Mouse (Mus musculus) left cerebral cortex, adult 2 months (tissue): ENCODE measurements around the gene Luc7l. TPM values are rescaled to one million over a fixed set of nuclear protein-coding genes. Genes with fewer than 3 reads are reported as not detected.
A peak's percentile ranks its signal among the peaks of the same experiment; 100 is the strongest.

ENCODE experiments used
- DNase-seq, 2 experiments: peaks; one replicate each; pipeline ENCODE4 v3.0.0; 2021 to 2022; ENCODE audit warnings: low spot score in 2 of 2, mixed read lengths in 1 of 2; ENCODE audit errors: extremely low spot score in 1 of 2
- H3K27ac ChIP-seq: fragments of 200-600 bp; 2 replicates; pipeline ENCODE4 v1.8.1; 2022
- H3K4me3 ChIP-seq: fragments of 200-600 bp; 2 replicates; pipeline ENCODE4 v1.8.1; 2022
- CTCF ChIP-seq: fragments of 200-600 bp; IDR thresholded peaks from 2 replicates; pipeline ENCODE4 v1.8.1; 2022; ENCODE audit warnings: antibody characterized with exemption, mild to moderate bottlenecking, moderate library complexity
- intact Hi-C: fragments of 180-260 bp; cut with DNase I; formaldehyde crosslinking; loops from one replicate; pipeline ENCODE4 v1.15.1; 2025
- long read RNA-seq, 2 experiments: library from polyadenylated mRNA; stranded (forward); transcript quantifications; one replicate each; pipeline ENCODE4 v2.0.0; 2021; ENCODE audit warnings: borderline mapping rate in 2 of 2
- total RNA-seq, 2 experiments: library from RNA; stranded (reverse); gene quantifications; 2 replicates each; pipeline ENCODE4 v1.2.3; 2021

The Luc7l gene
- total RNA-seq: 10 to 100 TPM; 80.4 to 82.2 TPM
- long read RNA-seq, experiment 1, full-length matches to known transcripts: 59 of 85 reads
- long read RNA-seq, experiment 1, partial matches to known transcripts: 17 of 85 reads
- long read RNA-seq, experiment 1, other reads (novel, unspliced or antisense): 9 of 85 reads
- long read RNA-seq, experiment 2, full-length matches to known transcripts: 49 of 83 reads
- long read RNA-seq, experiment 2, partial matches to known transcripts: 23 of 83 reads
- long read RNA-seq, experiment 2, other reads (novel, unspliced or antisense): 11 of 83 reads

- H3K4me3 ChIP-seq: peak within 1 kb of the TSS; percentile 92
- no peak; the same call in 1 of the 2 replicates for TF ChIP-seq CTCF
- DNase-seq: peak; percentile 93 to 95
- peak within 1 kb of the TSS; percentile 96 for H3K27ac ChIP-seq
- intact Hi-C loops: no loop called here
Observed at GRCm38 (mm10) chr17:26252539-26253251, at the start of gene Luc7l. TSS of gene Luc7l (plus strand) at chr17:26252896.

- H3K4me3 ChIP-seq: peak overlapping the region; percentile 63
- H3K27ac ChIP-seq: peak overlapping the region; percentile 73
- intact Hi-C loops: loop anchor here (2.0 kb wide), 1 partner anchor 41 kb away; the partner anchor contains the start of gene Fam234a
- peak; percentile 63 to 65 for DNase-seq
- no peak for TF ChIP-seq CTCF
Observed at GRCm38 (mm10) chr17:26203321-26203811, 49.3 kb upstream of the Luc7l start.

- Histone ChIP-seq H3K4me3 (no peak overlapping the region), H3K27ac (no peak overlapping the region)
- intact Hi-C loops: no loop called here
- no peak for DNase-seq
- TF ChIP-seq CTCF: no peak
Observed at GRCm38 (mm10) chr17:26204766-26205165, 47.9 kb upstream of the Luc7l start.

GRCm38 (mm10) chr17:26206392-26206791 is 46.3 kb upstream of the Luc7l start:
- no peak for TF ChIP-seq CTCF
- intact Hi-C loops: no loop called here
- Histone ChIP-seq H3K4me3 (no peak overlapping the region), H3K27ac (no peak overlapping the region)
- no peak for DNase-seq

- Histone ChIP-seq H3K4me3 (no peak within 1 kb of the TSS), H3K27ac (no peak within 1 kb of the TSS)
- no peak for DNase-seq
- TF ChIP-seq CTCF: no peak
- intact Hi-C loops: no loop called here
Observed at GRCm38 (mm10) chr17:26207686-26208085, 45.0 kb upstream of the Luc7l start, which contains the start of gene Arhgdig. TSS of gene Arhgdig (minus strand) at chr17:26207786.

GRCm38 (mm10) chr17:26212241-26212640 is 40.5 kb upstream of the Luc7l start:
- no peak for TF ChIP-seq CTCF
- intact Hi-C loops: no loop called here
- DNase-seq: no peak
- H3K4me3 ChIP-seq: no peak overlapping the region
- no peak overlapping the region for H3K27ac ChIP-seq

- no peak for DNase-seq
- no peak for TF ChIP-seq CTCF
- no peak overlapping the region for H3K4me3 ChIP-seq
- no peak overlapping the region for H3K27ac ChIP-seq
- intact Hi-C loops: no loop called here
Observed at GRCm38 (mm10) chr17:26212681-26213080, 40.0 kb upstream of the Luc7l start.

- Histone ChIP-seq H3K4me3 (no peak overlapping the region), H3K27ac (no peak overlapping the region)
- DNase-seq: no peak
- TF ChIP-seq CTCF: no peak
- intact Hi-C loops: no loop called here
Observed at GRCm38 (mm10) chr17:26221508-26221907, 31.2 kb upstream of the Luc7l start.

- DNase-seq: no peak
- Histone ChIP-seq H3K27ac (no peak overlapping the region), H3K4me3 (no peak overlapping the region)
- intact Hi-C loops: no loop called here
- TF ChIP-seq CTCF: no peak
Observed at GRCm38 (mm10) chr17:26225150-26225549, 27.5 kb upstream of the Luc7l start.

- no peak for TF ChIP-seq CTCF
- H3K4me3 ChIP-seq: no peak overlapping the region
- H3K27ac ChIP-seq: no peak overlapping the region
- intact Hi-C loops: no loop called here
- DNase-seq: no peak
Observed at GRCm38 (mm10) chr17:26229776-26230175, 22.9 kb upstream of the Luc7l start.

GRCm38 (mm10) chr17:26231156-26231555 is 21.5 kb upstream of the Luc7l start:
- intact Hi-C loops: no loop called here
- DNase-seq: no peak
- TF ChIP-seq CTCF: no peak

GRCm38 (mm10) chr17:26232863-26233262 is 19.8 kb upstream of the Luc7l start:
- Histone ChIP-seq H3K4me3 (no peak overlapping the region), H3K27ac (no peak overlapping the region)
- TF ChIP-seq CTCF: peak; percentile 16
- DNase-seq: no peak
- intact Hi-C loops: no loop called here

More at GRCm38 (mm10) chr17:26231156-26231555, 21.5 kb upstream of the Luc7l start:
- Histone ChIP-seq H3K4me3 (no peak overlapping the region), H3K27ac (no peak overlapping the region)
